17 mouse cellular contexts compared by ENCODE assay signal in the genomic region with DNA sequence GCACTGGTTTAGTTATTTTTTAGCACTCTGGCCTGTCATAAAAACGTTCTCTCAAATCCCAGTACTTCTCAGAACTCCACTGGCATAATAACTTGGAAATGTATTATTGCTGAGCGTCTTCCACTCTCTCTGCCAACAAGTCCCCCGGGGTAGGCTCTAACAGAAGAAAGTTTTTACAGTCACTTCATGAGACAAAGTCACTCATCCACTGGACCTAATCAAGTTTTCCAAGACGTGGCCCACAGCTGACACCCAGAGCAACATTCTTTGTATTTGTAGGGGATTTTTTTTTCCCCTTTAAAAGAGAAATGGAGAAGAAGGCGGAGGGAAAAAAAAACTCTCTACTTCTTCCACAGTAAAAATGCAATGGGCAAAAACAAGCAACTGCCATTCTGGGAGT.
"Had no signal": no experiment of that assay in that cellular context is flagged by ENCODE, and none has a peak within 500 bp of the region (broad histone marks: within the 10 kb centered on the region; RNA-seq: fewer than 3 reads in every experiment).

No protein-coding gene starts in this region.

- H3K27me3 ChIP-seq: intestine, embryonic 15.5 days; liver, embryonic 13.5 days; neural tube, embryonic 13.5 days had no signal

- H3K4me3 ChIP-seq: intestine, embryonic 15.5 days; liver, embryonic 13.5 days; megakaryocyte, embryonic 14.5 days; midbrain, embryonic 10.5 days; midbrain, embryonic 13.5 days; myocyte; neural tube, embryonic 13.5 days had no signal

- DNase-seq: kidney, adult 18-20 months; kidney, adult 9 months; kidney, postnatal 14 days; kidney, postnatal 4 days; liver, embryonic 13.5 days; retina, postnatal 1 day; right cerebral cortex, postnatal 25 days; spleen, adult 18-20 months; thymus, adult 18-20 months; thymus, postnatal 4 days had no signal

- H3K4me2 ChIP-seq: intestine, embryonic 15.5 days; liver, embryonic 13.5 days; midbrain, embryonic 13.5 days; neural tube, embryonic 13.5 days had no signal

- H3K9me3 ChIP-seq: intestine, embryonic 15.5 days; liver, embryonic 13.5 days; megakaryocyte, embryonic 14.5 days; midbrain, embryonic 10.5 days; midbrain, embryonic 13.5 days; neural tube, embryonic 13.5 days had no signal

- H3K9ac ChIP-seq: intestine, embryonic 15.5 days; liver, embryonic 13.5 days; midbrain, embryonic 13.5 days; neural tube, embryonic 13.5 days had no signal

- H3K36me3 ChIP-seq: intestine, embryonic 15.5 days; liver, embryonic 13.5 days; midbrain, embryonic 10.5 days; midbrain, embryonic 13.5 days; neural tube, embryonic 13.5 days had no signal

- H3K4me1 ChIP-seq: liver, embryonic 13.5 days; megakaryocyte, embryonic 14.5 days had no signal

- H3K27ac ChIP-seq: intestine, embryonic 15.5 days; liver, embryonic 13.5 days; midbrain, embryonic 10.5 days; midbrain, embryonic 13.5 days; neural tube, embryonic 13.5 days had no signal

- ATAC-seq: intestine, embryonic 15.5 days; midbrain, embryonic 13.5 days; midbrain, embryonic 16.5 days had no signal
